Mouse (Mus musculus) ES-Bruce4 (cell line): Measurements from ENCODE around the gene Map3k7cl. TPM values are rescaled to one million over a fixed set of nuclear protein-coding genes. Genes with fewer than 3 reads are reported as not detected.

Experiments
- H3K27ac ChIP-seq: 2 replicates; pipeline ENCODE4 v1.5.1; 2012; ENCODE audit warnings: low read length, inconsistent platforms; ENCODE audit not compliant: insufficient read depth
- H3K27me3 ChIP-seq: 2 replicates; pipeline ENCODE4 v1.6.1; 2012; ENCODE audit warnings: mild to moderate bottlenecking, low read length, inconsistent platforms; ENCODE audit not compliant: control insufficient read depth, poor library complexity, insufficient read depth, severe bottlenecking
- H3K36me3 ChIP-seq: 2 replicates; pipeline ENCODE4 v1.6.1; 2012; ENCODE audit warnings: inconsistent platforms, mild to moderate bottlenecking, low read length, moderate library complexity; ENCODE audit not compliant: control insufficient read depth, poor library complexity, insufficient read depth, severe bottlenecking
- H3K4me1 ChIP-seq: one replicate; pipeline ENCODE4 v1.8.1; 2011; ENCODE audit warnings: low read length; ENCODE audit not compliant: control insufficient read depth, insufficient read depth
- H3K4me3 ChIP-seq: 2 replicates; pipeline ENCODE4 v1.5.1; 2011; ENCODE audit warnings: low read depth, mild to moderate bottlenecking, low read length
- H3K9ac ChIP-seq: 2 replicates; pipeline ENCODE4 v1.6.1; 2012; ENCODE audit warnings: low read depth, mild to moderate bottlenecking, inconsistent platforms; ENCODE audit not compliant: poor library complexity, severe bottlenecking
- H3K9me3 ChIP-seq: replicated peaks from 2 replicates; pipeline ENCODE4 v1.6.1; 2012; ENCODE audit warnings: mild to moderate bottlenecking, low read length, inconsistent platforms; ENCODE audit not compliant: control insufficient read depth, poor library complexity, insufficient read depth, severe bottlenecking
- CTCF ChIP-seq: IDR thresholded peaks from one replicate; pipeline ENCODE4 v1.8.1; 2011; ENCODE audit warnings: low read depth, low read length
- EP300 ChIP-seq: IDR thresholded peaks from 2 replicates; pipeline ENCODE4 v1.6.1; 2011; ENCODE audit warnings: low read depth, low read length; ENCODE audit not compliant: insufficient read depth
- POLR2A ChIP-seq: IDR thresholded peaks from one replicate; pipeline ENCODE4 v1.8.1; 2011; ENCODE audit warnings: low read length; ENCODE audit not compliant: insufficient read depth
- polyA plus RNA-seq: library from polyadenylated mRNA; stranded (reverse); fragments of >200 nt; gene quantifications from 2 replicates; pipeline ENCODE4 v1.2.4, GENCODE M21; 2011; ENCODE audit warnings: low read depth; ENCODE audit not compliant: missing spikeins, insufficient read depth, insufficient read length

The Map3k7cl gene
- polyA plus RNA-seq, 1 experiment = not detected

GRCm38 (mm10) chr16:87578881-87579280, 25.8 kb downstream of the Map3k7cl start:
- TF ChIP-seq POLR2A (no peak), CTCF (peak; percentile 56)
- Histone ChIP-seq H3K9me3 (no peaks in the 10 kb centered on the region), H3K27me3 (no peaks in the 10 kb centered on the region), H3K4me1 (no peaks in the 10 kb centered on the region), H3K4me3 (no peak overlapping the region), H3K9ac (no peak overlapping the region), H3K36me3 (no peaks in the 10 kb centered on the region), H3K27ac (no peak overlapping the region)

GRCm38 (mm10) chr16:87579462-87579861, 26.3 kb downstream of the Map3k7cl start:
- Histone ChIP-seq H3K36me3 (no peaks in the 10 kb centered on the region), H3K9ac (no peak overlapping the region), H3K9me3 (no peaks in the 10 kb centered on the region), H3K4me1 (no peaks in the 10 kb centered on the region), H3K27ac (no peak overlapping the region), H3K4me3 (no peak overlapping the region), H3K27me3 (no peaks in the 10 kb centered on the region)
- no peak for TF ChIP-seq EP300
- no peak for TF ChIP-seq CTCF
- no peak for TF ChIP-seq POLR2A

- no peak overlapping the region for H3K27ac ChIP-seq
- H3K9me3 ChIP-seq = no peaks in the 10 kb centered on the region
- no peak overlapping the region for H3K4me3 ChIP-seq
- H3K4me1 ChIP-seq = no peaks in the 10 kb centered on the region
- no peak overlapping the region for H3K9ac ChIP-seq
- no peaks in the 10 kb centered on the region for H3K27me3 ChIP-seq
- TF ChIP-seq EP300 (no peak), POLR2A (no peak), CTCF (no peak)
- H3K36me3 ChIP-seq = no peaks in the 10 kb centered on the region
Measured at GRCm38 (mm10) chr16:87582776-87583175, 29.6 kb downstream of the Map3k7cl start.

GRCm38 (mm10) chr16:87584618-87585017, 31.5 kb downstream of the Map3k7cl start:
- TF ChIP-seq CTCF (no peak), POLR2A (no peak), EP300 (no peak)
- Histone ChIP-seq H3K4me3 (no peak overlapping the region), H3K36me3 (no peaks in the 10 kb centered on the region), H3K9ac (no peak overlapping the region), H3K4me1 (no peaks in the 10 kb centered on the region), H3K9me3 (no peaks in the 10 kb centered on the region), H3K27me3 (no peaks in the 10 kb centered on the region), H3K27ac (no peak overlapping the region)

- no peaks in the 10 kb centered on the region for H3K4me1 ChIP-seq
- no peak overlapping the region for H3K4me3 ChIP-seq
- no peak overlapping the region for H3K27ac ChIP-seq
- TF ChIP-seq POLR2A (no peak), EP300 (no peak)
- no peak overlapping the region for H3K9ac ChIP-seq
- no peaks in the 10 kb centered on the region for H3K9me3 ChIP-seq
- no peaks in the 10 kb centered on the region for H3K36me3 ChIP-seq
- H3K27me3 ChIP-seq = no peaks in the 10 kb centered on the region
Measured at GRCm38 (mm10) chr16:87585548-87586262, 32.6 kb downstream of the Map3k7cl start.

GRCm38 (mm10) chr16:87587843-87588242, 34.7 kb downstream of the Map3k7cl start:
- Histone ChIP-seq H3K4me3 (no peak overlapping the region), H3K9ac (no peak overlapping the region)

More at GRCm38 (mm10) chr16:87587843-87588242, 34.7 kb downstream of the Map3k7cl start:
- H3K9me3 ChIP-seq = no peaks in the 10 kb centered on the region
- no peaks in the 10 kb centered on the region for H3K36me3 ChIP-seq
- H3K27ac ChIP-seq = no peak overlapping the region
- TF ChIP-seq EP300 (no peak), CTCF (no peak), POLR2A (no peak)
- H3K27me3 ChIP-seq = no peaks in the 10 kb centered on the region
- no peaks in the 10 kb centered on the region for H3K4me1 ChIP-seq
